Mouse (Mus musculus) heart, postnatal 4 days (tissue): ENCODE results near the gene Rabac1. TPM values are rescaled to one million over a fixed set of nuclear protein-coding genes. Genes with fewer than 3 reads are reported as not detected.

Experiments used
- microRNA-seq, 2 experiments: library from miRNA; unstranded; fragments of <30 nt; microRNA quantifications; one replicate each; pipeline ENCODE4 v1.2.0; 2021 to 2022
- total RNA-seq, 2 experiments: library from RNA; stranded (reverse); gene quantifications; 2 replicates each; pipeline ENCODE4 v1.2.3; 2021

Rabac1 gene
- total RNA-seq, 2 experiments from 2014 or later = 212 to 234 TPM

Small RNA genes lying within 50 kb of the gene (microRNA-seq; reads per million reads assigned to microRNA genes)
- gene Mir7046 (1.0 to 2.9 reads per million in 2 experiments), gene Mir7047 (0 to 1.0 reads per million in 2 experiments)

Other genes with a start within 250 kb of the Rabac1 start
- not detected for gene Gm4763, start 245.8 kb downstream of the Rabac1 start, total RNA-seq
- gene Cd177, start 212.4 kb downstream of the Rabac1 start, total RNA-seq = under 1 TPM; 0.10 to 0.18 TPM
- under 1 TPM in 1 of 2 experiments, not detected in 1; 0.25 TPM for gene Ceacam10, start 195.5 kb downstream of the Rabac1 start, total RNA-seq
- gene Gm9844, start 110.5 kb downstream of the Rabac1 start, total RNA-seq = 1 to 10 TPM in 1 of 2 experiments, not detected in 1; 2.5 TPM
- gene Lypd4, start 102.8 kb downstream of the Rabac1 start, total RNA-seq = not detected
- gene Dmrtc2, start 102.7 kb downstream of the Rabac1 start, total RNA-seq = not detected
- gene Rps19, start 88.4 kb downstream of the Rabac1 start, total RNA-seq = 100 to 1,000 TPM; 902 to 929 TPM
- gene Cd79a, start 75.4 kb downstream of the Rabac1 start, total RNA-seq = 1 to 10 TPM in 1 of 2 experiments, under 1 TPM in 1; 0.88 to 1.4 TPM
- gene Arhgef1, start 69.8 kb downstream of the Rabac1 start, total RNA-seq = 10 to 100 TPM; 87.0 to 88.2 TPM
- gene Gm4881, start 28.3 kb downstream of the Rabac1 start, total RNA-seq = not detected
- under 1 TPM; 0.31 to 0.47 TPM for gene Atp1a3, start 33.2 kb upstream of the Rabac1 start, total RNA-seq
- 10 to 100 TPM; 14.0 to 15.7 TPM for gene Grik5, start 99.6 kb upstream of the Rabac1 start, total RNA-seq
- 10 to 100 TPM; 13.5 to 16.3 TPM for gene Zfp574, start 99.8 kb upstream of the Rabac1 start, total RNA-seq
- under 1 TPM; 0.36 to 0.79 TPM for gene Pou2f2, start 207.0 kb upstream of the Rabac1 start, total RNA-seq
- 1 to 10 TPM; 7.2 to 9.6 TPM for gene Dedd2, start 247.9 kb upstream of the Rabac1 start, total RNA-seq
- gene Zfp526, start 248.7 kb upstream of the Rabac1 start, total RNA-seq = 10 to 100 TPM in 1 of 2 experiments, 1 to 10 TPM in 1; 9.9 to 10.2 TPM